Mouse (Mus musculus): ENCODE results near the gene Ahnak. TPM values are rescaled to one million over a fixed set of nuclear protein-coding genes. Genes with fewer than 3 reads are reported as not detected.

The Ahnak gene
- polyA plus RNA-seq, 1 experiment = 8.0 TPM

- no peaks in the 10 kb centered on the region for H3K36me3 ChIP-seq (ENCODE audit: control insufficient read depth, insufficient read depth, low read length)
- H3K27me3 ChIP-seq (ENCODE audit: control insufficient read depth, insufficient read depth, low read length) = no peaks in the 10 kb centered on the region
- WGBS = 48% methylated on average over 4 of the region's 4 CpGs
- no peak overlapping the region for H3K4me3 ChIP-seq (ENCODE audit: extremely low read depth, insufficient read depth, insufficient read length)
- TF ChIP-seq POLR2A (IDR thresholded peaks at IDR 0.05; ENCODE audit: low read depth, low read length) (no peak), CTCF (IDR thresholded peaks at IDR 0.05; ENCODE audit: extremely low read depth, insufficient read depth, insufficient read length, insufficient replicate concordance) (no peak)
- H3K4me1 ChIP-seq (ENCODE audit: control insufficient read depth, insufficient read depth, insufficient read length) = peaks cover 34% of the 10 kb centered on the region; the same call in 1 of the 2 replicates
- DNase-seq (ENCODE audit: low read depth in 1 of 2, low spot score in 2 of 2) = no peak
- no peak overlapping the region for H3K27ac ChIP-seq (ENCODE audit: insufficient read depth, low read length)
These were observed 85.3 kb downstream of the Ahnak start for GRCm38 (mm10) chr19:9074424-9074823.

- H3K27me3 ChIP-seq (ENCODE audit: control insufficient read depth, insufficient read depth, low read length) = no peaks in the 10 kb centered on the region
- WGBS = 84% methylated on average over 2 of the region's 2 CpGs
- no peaks in the 10 kb centered on the region for H3K36me3 ChIP-seq (ENCODE audit: control insufficient read depth, insufficient read depth, low read length)
These were observed 86.5 kb downstream of the Ahnak start for GRCm38 (mm10) chr19:9075558-9075957.

GRCm38 (mm10) chr19:9076035-9076434 lies 87.0 kb downstream of the Ahnak start:
- Histone ChIP-seq H3K4me1 (ENCODE audit: control insufficient read depth, insufficient read depth, insufficient read length) (peaks cover 20% of the 10 kb centered on the region; the same call in 1 of the 2 replicates), H3K27me3 (ENCODE audit: control insufficient read depth, insufficient read depth, low read length) (no peaks in the 10 kb centered on the region), H3K36me3 (ENCODE audit: control insufficient read depth, insufficient read depth, low read length) (no peaks in the 10 kb centered on the region), H3K4me3 (ENCODE audit: extremely low read depth, insufficient read depth, insufficient read length) (no peak overlapping the region), H3K27ac (ENCODE audit: insufficient read depth, low read length) (no peak overlapping the region)
- 88% methylated on average over 3 of the region's 3 CpGs for WGBS
- TF ChIP-seq POLR2A (IDR thresholded peaks at IDR 0.05; ENCODE audit: low read depth, low read length) (no peak), CTCF (IDR thresholded peaks at IDR 0.05; ENCODE audit: extremely low read depth, insufficient read depth, insufficient read length, insufficient replicate concordance) (no peak)
- no peak for DNase-seq (ENCODE audit: low read depth in 1 of 2, low spot score in 2 of 2)

More at GRCm38 (mm10) chr19:9075558-9075957, 86.5 kb downstream of the Ahnak start:
- TF ChIP-seq CTCF (IDR thresholded peaks at IDR 0.05; ENCODE audit: extremely low read depth, insufficient read depth, insufficient read length, insufficient replicate concordance) = no peak
- no peak for TF ChIP-seq POLR2A (IDR thresholded peaks at IDR 0.05; ENCODE audit: low read depth, low read length)
- Histone ChIP-seq H3K4me3 (ENCODE audit: extremely low read depth, insufficient read depth, insufficient read length) (no peak overlapping the region), H3K27ac (ENCODE audit: insufficient read depth, low read length) (no peak overlapping the region), H3K4me1 (ENCODE audit: control insufficient read depth, insufficient read depth, insufficient read length) (peaks cover 25% of the 10 kb centered on the region; the same call in 1 of the 2 replicates)
- no peak for DNase-seq (ENCODE audit: low read depth in 1 of 2, low spot score in 2 of 2)

GRCm38 (mm10) chr19:9076982-9077660 lies 88.0 kb downstream of the Ahnak start:
- Histone ChIP-seq H3K27ac (ENCODE audit: insufficient read depth, low read length) (no peak overlapping the region), H3K27me3 (ENCODE audit: control insufficient read depth, insufficient read depth, low read length) (no peaks in the 10 kb centered on the region), H3K4me1 (ENCODE audit: control insufficient read depth, insufficient read depth, insufficient read length) (peaks cover 12% of the 10 kb centered on the region; the same call in 1 of the 2 replicates), H3K36me3 (ENCODE audit: control insufficient read depth, insufficient read depth, low read length) (no peaks in the 10 kb centered on the region), H3K4me3 (ENCODE audit: extremely low read depth, insufficient read depth, insufficient read length) (no peak overlapping the region)
- no peak for DNase-seq (ENCODE audit: low read depth in 1 of 2, low spot score in 2 of 2)
- no peak for TF ChIP-seq CTCF (IDR thresholded peaks at IDR 0.05; ENCODE audit: extremely low read depth, insufficient read depth, insufficient read length, insufficient replicate concordance)
- no peak for TF ChIP-seq POLR2A (IDR thresholded peaks at IDR 0.05; ENCODE audit: low read depth, low read length)
- 72% methylated on average over 4 of the region's 4 CpGs for WGBS

- Histone ChIP-seq H3K4me1 (ENCODE audit: control insufficient read depth, insufficient read depth, insufficient read length) (peaks cover 5% of the 10 kb centered on the region; the same call in 1 of the 2 replicates), H3K4me3 (ENCODE audit: extremely low read depth, insufficient read depth, insufficient read length) (no peak overlapping the region), H3K27me3 (ENCODE audit: control insufficient read depth, insufficient read depth, low read length) (no peaks in the 10 kb centered on the region), H3K36me3 (ENCODE audit: control insufficient read depth, insufficient read depth, low read length) (no peaks in the 10 kb centered on the region), H3K27ac (ENCODE audit: insufficient read depth, low read length) (no peak overlapping the region)
- DNase-seq (ENCODE audit: low read depth in 1 of 2, low spot score in 2 of 2) = no peak
- no peak for TF ChIP-seq CTCF (IDR thresholded peaks at IDR 0.05; ENCODE audit: extremely low read depth, insufficient read depth, insufficient read length, insufficient replicate concordance)
- TF ChIP-seq POLR2A (IDR thresholded peaks at IDR 0.05; ENCODE audit: low read depth, low read length) = no peak
- WGBS = 66% methylated on average over 7 of the region's 7 CpGs
These were observed 90.8 kb downstream of the Ahnak start for GRCm38 (mm10) chr19:9079916-9080315.

- Histone ChIP-seq H3K4me1 (ENCODE audit: control insufficient read depth, insufficient read depth, insufficient read length) (peaks cover 2% of the 10 kb centered on the region; the same call in 1 of the 2 replicates), H3K36me3 (ENCODE audit: control insufficient read depth, insufficient read depth, low read length) (no peaks in the 10 kb centered on the region), H3K27ac (ENCODE audit: insufficient read depth, low read length) (no peak overlapping the region), H3K4me3 (ENCODE audit: extremely low read depth, insufficient read depth, insufficient read length) (no peak overlapping the region), H3K27me3 (ENCODE audit: control insufficient read depth, insufficient read depth, low read length) (no peaks in the 10 kb centered on the region)
- TF ChIP-seq CTCF (IDR thresholded peaks at IDR 0.05; ENCODE audit: extremely low read depth, insufficient read depth, insufficient read length, insufficient replicate concordance) (no peak), POLR2A (IDR thresholded peaks at IDR 0.05; ENCODE audit: low read depth, low read length) (no peak)
- WGBS = 93% methylated on average over 14 of the region's 14 CpGs
- DNase-seq (ENCODE audit: low read depth in 1 of 2, low spot score in 2 of 2) = no peak
These were observed 92.5 kb downstream of the Ahnak start for GRCm38 (mm10) chr19:9081311-9082190.
